Mouse (Mus musculus): ENCODE results near the gene Ccdc136. TPM values are rescaled to one million over a fixed set of nuclear protein-coding genes. Genes with fewer than 3 reads are reported as not detected.
A peak's percentile ranks its signal among the peaks of the same experiment; 100 is the strongest.

Gene Ccdc136
- polyA plus RNA-seq, 1 experiment from 2014 or later = 12.3 TPM

GRCm38 (mm10) chr6:29360211-29360610 lies 35.9 kb upstream of the Ccdc136 start:
- ATAC-seq (replicated peaks; ENCODE audit: low FRiP score, low TSS enrichment, low read depth) = no peak
- H3K4me2 ChIP-seq (ENCODE audit: low read length) = no peak overlapping the region
- no peak overlapping the region for H3K27ac ChIP-seq (ENCODE audit: low read depth)
- H3K9me3 ChIP-seq (ENCODE audit: control insufficient read depth, low read length) = no peaks in the 10 kb centered on the region
- no peak for DNase-seq (ENCODE audit: low spot score)
- peaks cover 66% of the 10 kb centered on the region for H3K36me3 ChIP-seq (ENCODE audit: control insufficient read depth, insufficient read depth, low read length)
- no peak overlapping the region for H3K4me3 ChIP-seq (ENCODE audit: low read depth, low read length)
- H3K27me3 ChIP-seq (replicated peaks; ENCODE audit: control insufficient read depth, insufficient read depth, low read length) = no peaks in the 10 kb centered on the region
- no peak overlapping the region for H3K9ac ChIP-seq (ENCODE audit: low read length)
- no peaks in the 10 kb centered on the region for H3K4me1 ChIP-seq (replicated peaks; ENCODE audit: control insufficient read depth, insufficient read depth, low read length)
- 85% methylated on average over 6 of the region's 6 CpGs for WGBS

GRCm38 (mm10) chr6:29362246-29363128 lies 33.6 kb upstream of the Ccdc136 start:
- ATAC-seq (replicated peaks; ENCODE audit: low FRiP score, low TSS enrichment, low read depth) = no peak
- H3K9ac ChIP-seq (ENCODE audit: low read length) = no peak overlapping the region
- peaks cover 67% of the 10 kb centered on the region for H3K36me3 ChIP-seq (ENCODE audit: control insufficient read depth, insufficient read depth, low read length)
- H3K4me1 ChIP-seq (replicated peaks; ENCODE audit: control insufficient read depth, insufficient read depth, low read length) = no peaks in the 10 kb centered on the region
- 69% methylated on average over 7 of the region's 7 CpGs for WGBS
- no peak overlapping the region for H3K4me3 ChIP-seq (ENCODE audit: low read depth, low read length)
- H3K9me3 ChIP-seq (ENCODE audit: control insufficient read depth, low read length) = no peaks in the 10 kb centered on the region
- H3K4me2 ChIP-seq (ENCODE audit: low read length) = no peak overlapping the region
- 0 out of 2 replicates have a peak overlapping the region, but pooled peaks have one; percentile 3 for H3K27ac ChIP-seq (ENCODE audit: low read depth)
- DNase-seq (ENCODE audit: low spot score) = no peak
- no peaks in the 10 kb centered on the region for H3K27me3 ChIP-seq (replicated peaks; ENCODE audit: control insufficient read depth, insufficient read depth, low read length)

GRCm38 (mm10) chr6:29363129-29363515 lies 33.0 kb upstream of the Ccdc136 start:
- no peaks in the 10 kb centered on the region for H3K4me1 ChIP-seq (replicated peaks; ENCODE audit: control insufficient read depth, insufficient read depth, low read length)
- H3K27ac ChIP-seq (ENCODE audit: low read depth) = 0 out of 2 replicates have a peak overlapping the region, but pooled peaks have one; percentile 3
- H3K27me3 ChIP-seq (replicated peaks; ENCODE audit: control insufficient read depth, insufficient read depth, low read length) = no peaks in the 10 kb centered on the region
- no peak for DNase-seq (ENCODE audit: low spot score)
- WGBS = 83% methylated on average over 3 of the region's 3 CpGs
- H3K36me3 ChIP-seq (ENCODE audit: control insufficient read depth, insufficient read depth, low read length) = peaks cover 67% of the 10 kb centered on the region
- H3K9me3 ChIP-seq (ENCODE audit: control insufficient read depth, low read length) = no peaks in the 10 kb centered on the region
- no peak overlapping the region for H3K9ac ChIP-seq (ENCODE audit: low read length)
- H3K4me2 ChIP-seq (ENCODE audit: low read length) = no peak overlapping the region
- no peak overlapping the region for H3K4me3 ChIP-seq (ENCODE audit: low read depth, low read length)
- no peak for ATAC-seq (replicated peaks; ENCODE audit: low FRiP score, low TSS enrichment, low read depth)

- Histone ChIP-seq H3K9me3 (ENCODE audit: control insufficient read depth, low read length) (no peaks in the 10 kb centered on the region), H3K4me1 (replicated peaks; ENCODE audit: control insufficient read depth, insufficient read depth, low read length) (no peaks in the 10 kb centered on the region), H3K4me3 (ENCODE audit: low read depth, low read length) (no peak overlapping the region), H3K9ac (ENCODE audit: low read length) (no peak overlapping the region), H3K27ac (ENCODE audit: low read depth) (no peak overlapping the region), H3K4me2 (ENCODE audit: low read length) (no peak overlapping the region), H3K27me3 (replicated peaks; ENCODE audit: control insufficient read depth, insufficient read depth, low read length) (no peaks in the 10 kb centered on the region), H3K36me3 (ENCODE audit: control insufficient read depth, insufficient read depth, low read length) (peaks cover 65% of the 10 kb centered on the region)
- no peak for ATAC-seq (replicated peaks; ENCODE audit: low FRiP score, low TSS enrichment, low read depth)
- whole genome bisulfite sequencing = 96% methylated on average over 1 of the region's 1 CpGs
- no peak for DNase-seq (ENCODE audit: low spot score)
Observed at GRCm38 (mm10) chr6:29365277-29365676, 30.8 kb upstream of the Ccdc136 start.

GRCm38 (mm10) chr6:29377386-29377785 lies 18.7 kb upstream of the Ccdc136 start:
- no peaks in the 10 kb centered on the region for H3K27me3 ChIP-seq (replicated peaks; ENCODE audit: control insufficient read depth, insufficient read depth, low read length)
- no peaks in the 10 kb centered on the region for H3K4me1 ChIP-seq (replicated peaks; ENCODE audit: control insufficient read depth, insufficient read depth, low read length)
- H3K9ac ChIP-seq (ENCODE audit: low read length) = no peak overlapping the region
- H3K4me2 ChIP-seq (ENCODE audit: low read length) = no peak overlapping the region
- no peak for DNase-seq (ENCODE audit: low spot score)
- H3K27ac ChIP-seq (ENCODE audit: low read depth) = no peak overlapping the region
- no peak overlapping the region for H3K4me3 ChIP-seq (ENCODE audit: low read depth, low read length)
- H3K36me3 ChIP-seq (ENCODE audit: control insufficient read depth, insufficient read depth, low read length) = peaks cover 57% of the 10 kb centered on the region
- 90% methylated on average over 4 of the region's 4 CpGs for WGBS
- H3K9me3 ChIP-seq (ENCODE audit: control insufficient read depth, low read length) = no peaks in the 10 kb centered on the region
- ATAC-seq (replicated peaks; ENCODE audit: low FRiP score, low TSS enrichment, low read depth) = no peak

GRCm38 (mm10) chr6:29378678-29379077 lies 17.4 kb upstream of the Ccdc136 start:
- H3K9ac ChIP-seq (ENCODE audit: low read length) = no peak overlapping the region
- 94% methylated on average over 10 of the region's 10 CpGs for WGBS

GRCm38 (mm10) chr6:29379954-29380353 lies 16.2 kb upstream of the Ccdc136 start:
- no peaks in the 10 kb centered on the region for H3K27me3 ChIP-seq (replicated peaks; ENCODE audit: control insufficient read depth, insufficient read depth, low read length)
- H3K9me3 ChIP-seq (ENCODE audit: control insufficient read depth, low read length) = no peaks in the 10 kb centered on the region
- H3K4me1 ChIP-seq (replicated peaks; ENCODE audit: control insufficient read depth, insufficient read depth, low read length) = no peaks in the 10 kb centered on the region
- no peak overlapping the region for H3K27ac ChIP-seq (ENCODE audit: low read depth)
- H3K9ac ChIP-seq (ENCODE audit: low read length) = no peak overlapping the region
- H3K4me2 ChIP-seq (ENCODE audit: low read length) = no peak overlapping the region
- ATAC-seq (replicated peaks; ENCODE audit: low FRiP score, low TSS enrichment, low read depth) (no peak), DNase-seq (ENCODE audit: low spot score) (no peak)
- 94% methylated on average over 6 of the region's 6 CpGs for WGBS
- no peak overlapping the region for H3K4me3 ChIP-seq (ENCODE audit: low read depth, low read length)
- H3K36me3 ChIP-seq (ENCODE audit: control insufficient read depth, insufficient read depth, low read length) = peaks cover 32% of the 10 kb centered on the region

More at GRCm38 (mm10) chr6:29378678-29379077, 17.4 kb upstream of the Ccdc136 start:
- Histone ChIP-seq H3K4me2 (ENCODE audit: low read length) (no peak overlapping the region), H3K36me3 (ENCODE audit: control insufficient read depth, insufficient read depth, low read length) (peaks cover 44% of the 10 kb centered on the region), H3K9me3 (ENCODE audit: control insufficient read depth, low read length) (no peaks in the 10 kb centered on the region), H3K27ac (ENCODE audit: low read depth) (no peak overlapping the region), H3K4me3 (ENCODE audit: low read depth, low read length) (no peak overlapping the region), H3K4me1 (replicated peaks; ENCODE audit: control insufficient read depth, insufficient read depth, low read length) (no peaks in the 10 kb centered on the region), H3K27me3 (replicated peaks; ENCODE audit: control insufficient read depth, insufficient read depth, low read length) (no peaks in the 10 kb centered on the region)
- ATAC-seq (replicated peaks; ENCODE audit: low FRiP score, low TSS enrichment, low read depth) (no peak), DNase-seq (ENCODE audit: low spot score) (no peak)

GRCm38 (mm10) chr6:29382442-29382841 lies 13.7 kb upstream of the Ccdc136 start:
- no peak overlapping the region for H3K27ac ChIP-seq (ENCODE audit: low read depth)
- 58% methylated on average over 2 of the region's 2 CpGs for WGBS

More at GRCm38 (mm10) chr6:29382442-29382841, 13.7 kb upstream of the Ccdc136 start:
- no peak for ATAC-seq (replicated peaks; ENCODE audit: low FRiP score, low TSS enrichment, low read depth)
- Histone ChIP-seq H3K4me1 (replicated peaks; ENCODE audit: control insufficient read depth, insufficient read depth, low read length) (no peaks in the 10 kb centered on the region), H3K9me3 (ENCODE audit: control insufficient read depth, low read length) (no peaks in the 10 kb centered on the region), H3K9ac (ENCODE audit: low read length) (no peak overlapping the region), H3K4me2 (ENCODE audit: low read length) (no peak overlapping the region), H3K36me3 (ENCODE audit: control insufficient read depth, insufficient read depth, low read length) (peaks cover 7% of the 10 kb centered on the region), H3K27me3 (replicated peaks; ENCODE audit: control insufficient read depth, insufficient read depth, low read length) (no peaks in the 10 kb centered on the region), H3K4me3 (ENCODE audit: low read depth, low read length) (no peak overlapping the region)
- DNase-seq (ENCODE audit: low spot score) = no peak
